Mouse (Mus musculus) C2C12 (cell line): ENCODE data around the gene Ubald2. TPM values are rescaled to one million over a fixed set of nuclear protein-coding genes. Genes with fewer than 3 reads are reported as not detected.

Experiments used
- H3K27me3 ChIP-seq: one replicate; pipeline ENCODE4 v1.6.1; 2011; ENCODE audit not compliant: control insufficient read depth, insufficient read depth, insufficient read length
- H3K36me3 ChIP-seq: one replicate; pipeline ENCODE4 v1.6.1; 2011; ENCODE audit not compliant: control insufficient read depth, insufficient read depth
- H3K4me3 ChIP-seq: one replicate; pipeline ENCODE4 v1.5.1; 2011; ENCODE audit warnings: mild to moderate bottlenecking, control low read depth; ENCODE audit not compliant: poor library complexity, insufficient read depth, severe bottlenecking
- H3K79me2 ChIP-seq: one replicate; pipeline ENCODE4 v1.6.1; 2011; ENCODE audit not compliant: control insufficient read depth, insufficient read depth
- H3K79me3 ChIP-seq: one replicate; pipeline ENCODE4 v1.6.1; 2011; ENCODE audit warnings: low read depth, control low read depth
- H3ac ChIP-seq: one replicate; pipeline ENCODE3; 2011; ENCODE audit warnings: low read depth; ENCODE audit not compliant: control insufficient read depth, insufficient read length
- CEBPB ChIP-seq: IDR thresholded peaks from one replicate; pipeline ENCODE4 v1.6.1; 2011; ENCODE audit warnings: low read depth, mild to moderate bottlenecking, control low read depth, moderate library complexity
- CTCF ChIP-seq: IDR thresholded peaks from one replicate; pipeline ENCODE4 v1.5.1; 2011; ENCODE audit not compliant: control insufficient read depth, insufficient read depth, insufficient read length
- FOSL1 ChIP-seq: IDR thresholded peaks from one replicate; pipeline ENCODE4 v1.8.0; 2011; ENCODE audit warnings: mild to moderate bottlenecking, low read length; ENCODE audit not compliant: poor library complexity, insufficient read depth, severe bottlenecking
- MAX ChIP-seq: IDR thresholded peaks from one replicate; pipeline ENCODE4 v1.6.1; 2011; ENCODE audit warnings: mild to moderate bottlenecking, control low read depth
- MYOD1 ChIP-seq: IDR thresholded peaks from one replicate; pipeline ENCODE4 v1.6.1; 2011; ENCODE audit warnings: low read depth; ENCODE audit not compliant: control insufficient read depth, insufficient read length
- MYOG ChIP-seq: IDR thresholded peaks from one replicate; pipeline ENCODE4 v1.6.1; 2011; ENCODE audit not compliant: control insufficient read depth, insufficient read length; ENCODE audit errors: extremely low read depth
- USF1 ChIP-seq: IDR thresholded peaks from one replicate; pipeline ENCODE4 v1.6.1; 2011; ENCODE audit warnings: low read depth, mild to moderate bottlenecking, control low read depth, moderate library complexity
- polyA plus RNA-seq: library from polyadenylated mRNA; unstranded; fragments of >200 nt; fragmentation: generic; extraction: Trizol; gene quantifications from one replicate; pipeline ENCODE4 v1.2.1, GENCODE M21; 2012; ENCODE audit warnings: missing spikeins

The Ubald2 gene
- polyA plus RNA-seq, 1 experiment: 126 TPM

DNA sequence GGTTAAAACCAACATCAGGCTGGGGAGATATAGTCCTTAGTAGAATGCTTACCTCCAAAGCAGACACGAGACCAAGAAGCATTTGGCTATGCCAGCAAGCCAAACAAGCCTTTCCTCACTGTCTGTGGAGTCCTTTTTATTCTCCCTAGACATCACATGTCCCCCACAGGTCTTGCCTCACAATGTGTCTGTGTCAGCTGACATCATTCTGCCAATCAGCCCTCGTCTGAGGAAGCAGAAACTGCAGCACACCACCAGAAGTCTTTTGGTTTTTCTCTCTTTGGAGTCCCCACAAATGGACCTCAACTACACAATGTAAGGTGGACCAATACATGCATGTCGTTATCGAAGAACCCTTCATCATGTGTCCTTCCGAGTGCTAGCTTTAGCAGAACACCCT, 16.8 kb upstream of the Ubald2 start:
- no peak overlapping the region for H3K4me3 ChIP-seq
- no peak for TF ChIP-seq MYOG
- TF ChIP-seq FOSL1: no peak
- TF ChIP-seq CEBPB: no peak
- TF ChIP-seq MYOD1: no peak
- no peak for TF ChIP-seq MAX
- no peak for TF ChIP-seq CTCF
- TF ChIP-seq USF1: no peak
- H3K27me3 ChIP-seq: no peaks in the 10 kb centered on the region
- no peaks in the 10 kb centered on the region for H3K36me3 ChIP-seq
- no peaks in the 10 kb centered on the region for H3K79me3 ChIP-seq
- H3K79me2 ChIP-seq: no peaks in the 10 kb centered on the region
- no peak overlapping the region for H3ac ChIP-seq

DNA sequence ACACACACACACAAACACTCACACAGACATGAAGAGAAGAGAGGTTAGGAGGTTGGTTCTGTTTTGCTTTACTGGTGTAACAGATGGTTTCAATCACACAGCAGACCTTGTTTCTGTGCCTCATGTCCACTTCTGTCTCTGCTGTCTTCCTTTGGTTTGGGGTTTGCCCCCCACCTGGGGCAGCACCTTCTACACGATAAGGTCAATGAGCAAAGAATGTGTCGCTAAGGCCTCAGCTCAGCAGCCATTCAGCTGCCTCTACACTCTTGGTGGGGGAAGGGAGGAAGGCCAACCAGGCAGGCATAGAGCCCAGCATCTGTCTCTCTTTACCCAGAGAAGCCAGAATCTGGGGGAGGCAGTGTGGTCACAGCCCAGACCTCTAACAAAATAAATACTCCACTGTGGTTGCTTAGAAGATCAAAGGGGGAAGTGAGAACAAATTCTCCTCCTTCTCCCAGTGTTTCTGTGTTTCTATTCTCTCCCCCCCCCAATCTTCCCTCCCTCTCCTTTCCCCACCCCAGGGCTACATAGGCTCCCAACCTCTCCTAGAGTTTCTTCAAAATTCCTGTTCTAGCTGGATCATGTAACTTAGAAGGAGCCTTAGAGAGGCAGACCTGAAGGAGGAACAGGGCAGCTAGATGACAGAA, 15.6 kb upstream of the Ubald2 start:
- no peak for TF ChIP-seq FOSL1
- TF ChIP-seq CEBPB: no peak
- TF ChIP-seq USF1: no peak
- no peak for TF ChIP-seq CTCF
- TF ChIP-seq MAX: no peak
- no peak for TF ChIP-seq MYOG
- no peak for TF ChIP-seq MYOD1

DNA sequence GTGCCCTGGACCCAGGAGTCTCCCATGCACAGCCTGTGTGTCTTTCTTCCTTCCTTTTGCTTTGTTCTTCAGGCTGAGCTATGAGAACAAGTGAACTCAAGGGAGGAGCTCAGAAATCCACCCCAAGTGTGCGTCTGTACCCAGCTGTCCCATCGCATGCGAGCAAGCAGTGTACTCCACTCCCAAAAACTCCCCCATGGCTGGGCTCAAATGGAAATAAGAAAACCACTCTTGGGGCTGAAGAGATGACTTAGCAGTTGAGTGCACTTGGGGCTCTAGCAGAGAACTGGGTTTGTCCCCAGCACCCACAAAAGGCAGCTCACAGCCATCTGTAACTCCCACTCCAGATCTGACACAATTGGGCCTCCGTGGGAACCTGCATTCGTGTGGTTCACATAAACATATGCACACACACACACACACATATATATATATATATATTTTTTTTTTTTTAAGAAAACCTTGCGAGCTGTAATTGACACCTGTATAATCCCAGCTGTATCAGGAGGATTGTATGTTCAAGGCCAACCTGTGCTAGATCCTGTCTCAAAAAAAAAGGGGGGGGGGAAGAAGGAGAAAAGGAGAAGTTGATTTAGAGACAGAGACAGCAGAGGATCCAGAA, 14.9 kb upstream of the Ubald2 start:
- Histone ChIP-seq H3ac (no peak overlapping the region), H3K79me3 (no peaks in the 10 kb centered on the region), H3K36me3 (no peaks in the 10 kb centered on the region), H3K4me3 (no peak overlapping the region), H3K79me2 (no peaks in the 10 kb centered on the region), H3K27me3 (no peaks in the 10 kb centered on the region)
- no peak for TF ChIP-seq USF1
- no peak for TF ChIP-seq FOSL1

More for the DNA sequence above, 15.6 kb upstream of the Ubald2 start:
- no peaks in the 10 kb centered on the region for H3K36me3 ChIP-seq
- no peaks in the 10 kb centered on the region for H3K27me3 ChIP-seq
- H3K4me3 ChIP-seq: no peak overlapping the region
- H3K79me3 ChIP-seq: no peaks in the 10 kb centered on the region
- no peaks in the 10 kb centered on the region for H3K79me2 ChIP-seq
- no peak overlapping the region for H3ac ChIP-seq

DNA sequence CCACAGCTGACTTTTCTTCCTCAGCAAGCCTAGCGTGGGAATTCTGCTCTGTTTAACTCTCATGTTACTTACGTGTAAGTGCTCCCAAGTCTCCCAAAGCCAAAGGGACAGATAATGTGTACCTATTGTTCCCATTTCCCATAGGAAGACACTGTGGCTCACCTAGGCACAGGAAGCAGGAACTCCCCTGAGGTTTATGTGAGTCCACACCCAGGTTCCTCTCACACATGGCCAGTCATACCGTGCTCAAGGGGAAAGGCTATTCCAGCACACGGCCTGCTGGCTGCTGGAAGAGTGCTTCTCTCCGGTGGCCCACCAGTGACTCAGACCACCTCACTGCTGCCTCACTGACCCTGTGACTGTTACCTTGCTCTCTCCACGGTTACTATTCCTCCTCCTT, 12.8 kb upstream of the Ubald2 start:
- no peak overlapping the region for H3ac ChIP-seq
- H3K4me3 ChIP-seq: no peak overlapping the region
- no peaks in the 10 kb centered on the region for H3K79me3 ChIP-seq
- TF ChIP-seq CEBPB (no peak), USF1 (no peak), MAX (no peak), CTCF (no peak), FOSL1 (no peak), MYOG (no peak), MYOD1 (no peak)
- H3K36me3 ChIP-seq: no peaks in the 10 kb centered on the region
- H3K79me2 ChIP-seq: no peaks in the 10 kb centered on the region
- no peaks in the 10 kb centered on the region for H3K27me3 ChIP-seq

DNA sequence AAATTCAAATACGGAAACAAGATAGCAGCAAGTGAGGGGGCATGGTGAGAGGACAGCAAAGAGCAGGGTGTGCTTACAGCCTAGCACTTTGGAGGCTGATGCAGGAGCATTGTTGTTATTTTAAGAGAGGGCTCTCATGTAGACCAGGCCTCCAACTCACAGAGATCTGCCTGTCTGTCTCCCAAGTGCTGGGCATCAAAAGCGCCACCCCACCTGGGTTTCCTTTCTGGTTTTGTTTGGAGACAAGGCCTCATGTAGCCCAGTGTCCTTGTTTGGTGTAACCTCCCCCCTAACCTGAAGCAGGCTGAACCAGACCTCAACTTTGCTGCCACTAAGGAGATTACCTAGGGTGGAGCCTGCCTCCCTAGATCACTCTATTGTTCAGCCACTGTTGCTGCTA, 11.3 kb upstream of the Ubald2 start:
- Histone ChIP-seq H3ac (no peak overlapping the region), H3K27me3 (no peaks in the 10 kb centered on the region), H3K79me3 (no peaks in the 10 kb centered on the region), H3K4me3 (no peak overlapping the region), H3K36me3 (no peaks in the 10 kb centered on the region), H3K79me2 (no peaks in the 10 kb centered on the region)
- no peak for TF ChIP-seq MYOG
- TF ChIP-seq MYOD1: no peak
- TF ChIP-seq CEBPB: no peak
- no peak for TF ChIP-seq MAX
- TF ChIP-seq CTCF: no peak
- TF ChIP-seq USF1: no peak
- no peak for TF ChIP-seq FOSL1

DNA sequence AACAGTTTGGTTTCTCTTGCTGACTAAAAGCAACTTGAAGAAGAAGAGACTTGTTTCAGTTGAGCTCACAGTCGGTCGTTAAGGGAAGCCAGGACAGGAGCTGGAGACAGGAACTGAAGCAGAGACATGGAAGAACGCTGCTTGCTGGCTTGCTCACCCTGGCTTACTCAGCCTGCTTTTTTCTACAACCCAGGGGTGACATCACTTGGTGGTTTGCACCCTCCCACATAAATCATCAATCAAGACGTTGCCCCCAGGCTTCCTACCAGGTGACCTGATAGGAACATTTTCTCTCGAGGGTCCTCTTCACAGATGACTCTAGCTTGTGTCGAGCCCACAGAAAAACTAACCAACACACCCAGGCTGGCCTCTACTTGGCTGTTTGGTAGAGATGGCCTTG, 10.7 kb upstream of the Ubald2 start:
- Histone ChIP-seq H3K79me2 (no peaks in the 10 kb centered on the region), H3K79me3 (no peaks in the 10 kb centered on the region), H3K4me3 (no peak overlapping the region), H3K36me3 (no peaks in the 10 kb centered on the region), H3K27me3 (no peaks in the 10 kb centered on the region), H3ac (no peak overlapping the region)
- no peak for TF ChIP-seq CTCF
